Mouse (Mus musculus) cerebellum, adult 18-20 months (tissue): Measurements from ENCODE around the gene Supt5.
A peak's percentile ranks its signal among the peaks of the same experiment; 100 is the strongest.

Experiments used
- DNase-seq, 2 experiments: peaks; one replicate each; pipeline ENCODE4 v3.0.0; 2021

Gene Supt5

DNA sequence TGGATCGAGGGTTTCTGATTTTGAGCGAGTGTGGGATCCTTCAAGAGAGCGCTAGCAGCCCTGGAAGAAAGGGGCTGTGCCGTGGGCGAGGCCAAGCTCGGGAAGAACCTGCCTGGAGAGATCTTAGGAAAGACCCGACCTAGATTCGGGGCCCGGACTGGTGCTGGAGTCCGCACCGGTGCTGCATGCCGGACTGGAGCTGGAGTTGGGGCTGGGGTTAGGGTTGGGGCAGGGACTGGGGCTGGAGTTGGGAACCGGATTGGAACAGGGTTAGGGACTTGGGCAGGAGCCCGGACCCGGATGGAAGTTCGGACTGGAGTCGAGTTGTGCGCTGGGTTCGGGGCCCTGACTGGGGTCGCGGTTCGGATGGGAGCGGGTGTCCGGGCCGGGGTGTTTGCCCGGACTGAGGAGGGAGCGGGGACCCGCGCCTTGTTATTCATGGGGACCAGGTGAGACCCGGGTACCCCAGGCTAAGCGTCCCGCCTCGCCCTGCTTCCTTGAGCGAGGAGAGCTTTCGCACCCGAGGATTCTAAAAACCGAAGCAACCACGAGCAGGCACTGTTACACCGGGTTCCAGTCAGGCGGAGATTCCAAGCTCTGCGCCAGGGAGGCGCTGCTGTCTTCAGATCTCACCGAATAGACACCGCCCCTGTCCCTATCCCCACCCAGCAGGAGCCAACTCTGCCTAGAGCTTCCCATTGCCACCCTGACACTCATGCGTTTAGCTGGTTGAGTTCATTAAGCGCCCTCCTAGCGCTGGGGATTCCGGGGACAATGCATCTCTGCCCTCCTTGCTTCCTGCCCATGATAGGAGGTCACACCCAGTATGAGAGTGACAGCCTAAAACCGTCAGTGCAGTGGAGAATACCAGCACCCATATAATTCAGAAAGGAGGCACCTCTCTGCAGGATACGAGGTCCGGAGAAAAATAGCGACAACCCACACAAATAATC is 47.6 kb downstream of the Supt5 start, which contains the start of gene Selenov:
Gene Selenov, minus strand, starts transcription at position 549 of the 953 bp plus-strand sequence.
- DNase-seq, result peak; percentile 41 to 55

DNA sequence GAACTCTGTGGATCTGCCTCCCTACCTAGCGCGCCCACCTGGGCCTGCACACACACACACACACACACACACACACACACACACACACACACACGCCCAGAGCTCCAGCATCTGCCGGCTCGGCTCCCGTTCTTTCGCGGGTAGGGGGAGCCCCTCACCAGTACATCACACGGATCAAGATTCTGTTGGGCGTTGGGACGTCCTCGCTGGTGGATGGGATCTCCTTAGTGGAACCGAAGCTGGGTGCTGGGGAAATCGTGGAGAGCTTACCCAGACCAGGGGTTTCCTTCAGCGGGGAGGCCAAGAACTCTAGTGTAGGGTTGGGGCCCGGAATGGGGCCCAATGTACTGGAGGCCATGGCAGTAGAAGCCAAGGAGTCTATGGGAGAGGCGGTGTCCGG is 48.4 kb downstream of the Supt5 start:
- DNase-seq, result no peak

DNA sequence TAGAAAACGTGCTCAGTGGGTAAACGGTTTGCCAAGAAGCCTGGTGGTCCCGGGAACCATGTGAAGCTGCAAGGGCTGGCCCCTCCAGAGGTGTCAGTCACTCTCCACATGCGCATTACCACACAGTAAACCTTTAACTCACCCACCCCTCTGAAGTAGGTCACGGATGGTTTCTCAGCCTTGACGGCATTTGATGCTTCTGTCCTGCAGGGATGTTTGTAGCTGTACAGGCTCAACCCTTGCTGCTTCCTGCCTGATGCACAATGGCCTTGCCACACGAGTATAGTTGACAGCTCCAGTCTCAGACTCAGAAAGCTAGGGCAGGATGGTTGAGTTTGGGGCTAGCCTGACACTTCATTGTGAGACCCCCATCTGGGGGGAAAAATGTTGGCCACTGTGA is 57.9 kb downstream of the Supt5 start:
- DNase-seq, result no peak

- DNase-seq, result no peak
These were observed 60.3 kb downstream of the Supt5 start for GRCm38 (mm10) chr7:28278279-28278652.

- peak; percentile 95 to 99 for DNase-seq
These were observed 60.8 kb downstream of the Supt5 start, which contains the start of gene Eid2b for GRCm38 (mm10) chr7:28277615-28278278. TSS of gene Eid2b (plus strand) at chr7:28277739.

GRCm38 (mm10) chr7:28277237-28277614 is 61.3 kb downstream of the Supt5 start:
- DNase-seq, result no peak

DNA sequence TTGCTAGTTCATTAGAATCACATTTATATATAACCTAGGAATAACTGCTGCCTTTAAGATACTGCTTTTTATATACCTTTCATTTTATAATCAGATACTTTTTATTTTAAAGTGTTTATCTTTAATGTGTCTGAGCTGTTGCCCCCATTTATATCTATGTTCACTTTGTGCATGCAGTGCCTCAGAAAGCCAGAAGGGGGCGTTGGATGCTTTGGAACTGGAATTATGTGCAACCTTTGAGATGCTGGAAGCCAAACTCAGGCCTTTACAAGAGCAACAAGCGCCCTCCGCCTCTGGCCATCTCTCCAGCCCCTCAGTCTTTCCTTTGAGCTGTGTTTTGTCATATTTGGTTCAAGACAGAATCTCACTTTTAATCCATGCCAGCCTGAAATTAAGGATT is 66.8 kb downstream of the Supt5 start:
- no peak for DNase-seq

GRCm38 (mm10) chr7:28269355-28269754 is 69.2 kb downstream of the Supt5 start:
- DNase-seq, result no peak

DNA sequence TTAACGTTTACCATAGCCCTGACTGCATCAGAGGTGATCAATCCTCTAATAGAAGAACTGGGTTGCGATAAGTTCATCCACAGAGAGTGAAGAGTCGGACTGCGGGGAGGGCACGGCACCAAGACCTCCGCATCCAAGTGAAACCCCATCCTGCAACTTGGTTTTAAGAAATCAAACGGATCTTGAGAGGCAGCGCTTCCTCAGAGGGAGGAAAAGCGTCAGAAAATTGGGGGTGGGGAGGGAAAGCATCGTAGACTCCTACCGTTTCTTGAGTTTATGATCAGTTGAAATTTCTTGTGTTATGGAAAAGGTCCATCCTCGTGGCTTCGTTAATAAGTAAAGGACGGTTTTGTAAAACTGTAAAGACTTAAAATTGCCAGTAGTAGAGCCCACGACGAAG is 70.0 kb downstream of the Supt5 start:
- no peak for DNase-seq

- peak; percentile 67 to 73 for DNase-seq
These were observed 70.5 kb downstream of the Supt5 start for GRCm38 (mm10) chr7:28268042-28268531.

DNA sequence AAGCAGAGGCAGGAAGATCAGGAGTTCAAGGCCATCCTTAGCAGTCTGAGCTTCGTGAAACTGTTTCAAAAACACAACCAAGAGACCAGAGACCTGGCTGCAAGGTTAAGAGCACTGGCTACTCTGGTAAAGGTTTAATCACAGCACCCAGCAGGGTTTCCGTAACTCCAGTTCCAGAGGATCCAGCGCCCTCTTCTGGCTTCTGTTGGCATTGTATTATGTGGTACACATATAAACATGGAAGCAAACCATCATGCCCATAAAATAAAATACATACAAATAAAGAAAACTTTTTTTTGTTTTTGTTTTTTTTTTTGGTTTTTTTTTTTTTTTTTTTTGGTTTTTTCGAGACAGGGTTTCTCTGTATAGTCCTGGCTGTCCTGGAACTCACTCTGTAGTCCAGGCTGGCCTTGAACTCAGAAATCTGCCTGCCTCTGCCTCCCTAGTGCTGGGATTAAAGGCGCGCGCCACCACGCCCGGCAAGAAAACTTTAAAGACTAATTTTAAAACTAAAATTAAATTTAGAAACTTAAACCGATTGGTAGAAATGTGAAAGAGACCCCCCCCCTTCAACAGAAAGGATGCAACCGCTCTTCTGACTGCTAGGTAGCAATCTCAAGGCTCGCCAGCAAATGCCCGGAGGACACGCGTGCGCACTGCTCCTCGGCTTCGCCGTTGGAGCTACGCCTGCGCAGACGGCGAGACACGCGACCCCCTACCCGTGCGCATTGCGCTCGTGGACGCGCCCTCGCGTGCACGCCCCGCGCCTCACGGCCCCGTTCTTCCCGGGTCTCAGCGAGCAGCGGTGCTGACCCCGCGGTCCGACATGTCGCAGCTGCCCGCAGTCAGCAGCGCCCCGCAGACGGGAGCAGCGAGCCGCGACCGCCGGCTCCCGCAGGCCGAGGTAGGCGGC is 71.2 kb downstream of the Supt5 start, which contains the start of gene Eid2:
Gene Eid2, plus strand, starts transcription at position 753 of the 913 bp plus-strand sequence.
- peak; percentile 90 to 94 for DNase-seq

DNA sequence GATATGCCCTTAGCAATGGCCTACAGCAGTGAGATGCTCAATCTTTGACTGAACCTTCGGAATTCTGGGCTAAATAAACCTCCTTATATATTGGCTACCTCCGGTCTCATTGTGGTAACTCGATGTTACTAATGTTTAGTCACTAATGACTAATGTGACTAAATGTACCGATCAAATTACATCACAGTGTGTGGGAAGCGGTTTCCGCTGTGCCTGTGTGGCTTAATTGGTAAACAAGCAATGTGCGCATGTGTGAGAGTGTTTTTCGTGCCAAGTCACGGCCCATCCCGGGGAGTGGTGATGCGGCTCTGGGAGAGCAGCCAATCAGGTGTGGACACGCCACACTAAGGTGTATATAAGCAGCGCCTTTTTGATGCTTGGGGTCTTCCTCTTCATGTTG is 73.2 kb downstream of the Supt5 start:
- DNase-seq, result no peak
